Mouse (Mus musculus) kidney, postnatal 0 days (tissue): Measurements from ENCODE around the gene Col4a4. TPM values are rescaled to one million over a fixed set of nuclear protein-coding genes. Genes with fewer than 3 reads are reported as not detected.
A peak's percentile ranks its signal among the peaks of the same experiment; 100 is the strongest.

ENCODE experiments used
- ATAC-seq: fragments of 200-750 bp; cut with Nextera tagmentation; replicated peaks from 2 replicates; pipeline ENCODE4 v1.8.0; 2017; ENCODE audit warnings: low read depth, moderate number of reproducible peaks, moderate TSS enrichment, moderate library complexity; ENCODE audit not compliant: low FRiP score
- DNase-seq: peaks from one replicate; pipeline ENCODE4 v3.0.0-alpha.2; 2016; ENCODE audit warnings: low spot score
- H3K27ac ChIP-seq: fragments of 300-500 bp; sonication (generic); 2 replicates; pipeline ENCODE4 v1.5.1; 2014; ENCODE audit warnings: mild to moderate bottlenecking
- H3K27me3 ChIP-seq: fragments of 300-500 bp; sonication (generic); 2 replicates; pipeline ENCODE4 v1.6.1; 2014; ENCODE audit warnings: low read length, mixed read lengths; ENCODE audit not compliant: insufficient read depth
- H3K36me3 ChIP-seq: fragments of 300-500 bp; sonication (generic); 2 replicates; pipeline ENCODE4 v1.6.1; 2014; ENCODE audit warnings: low read length, mixed read lengths; ENCODE audit not compliant: insufficient read depth
- H3K4me1 ChIP-seq: fragments of 300-500 bp; sonication (generic); replicated peaks from 2 replicates; pipeline ENCODE4 v1.6.1; 2014; ENCODE audit warnings: antibody characterized with exemption, low read length, mixed read lengths; ENCODE audit not compliant: insufficient read depth
- H3K4me2 ChIP-seq: fragments of 300-500 bp; sonication (generic); 2 replicates; pipeline ENCODE4 v1.6.1; 2014; ENCODE audit warnings: mild to moderate bottlenecking, low read length, moderate library complexity, mixed read lengths
- H3K4me3 ChIP-seq: fragments of 300-500 bp; sonication (generic); replicated peaks from 2 replicates; pipeline ENCODE4 v1.5.1; 2014; ENCODE audit warnings: low read depth, low read length
- H3K9ac ChIP-seq: fragments of 300-500 bp; sonication (generic); 2 replicates; pipeline ENCODE4 v1.6.1; 2014; ENCODE audit warnings: low read depth, low read length
- H3K9me3 ChIP-seq: fragments of 300-500 bp; sonication (generic); replicated peaks from 2 replicates; pipeline ENCODE4 v1.6.1; 2016; ENCODE audit warnings: low read length, inconsistent platforms, mixed read lengths
- CTCF ChIP-seq: IDR thresholded peaks from 2 replicates; pipeline ENCODE4 v1.5.1; 2016; ENCODE audit warnings: antibody characterized with exemption, low read depth, mild to moderate bottlenecking, moderate library complexity
- WGBS: fragments of 180-500 bp; shearing (Covaris S2); extraction: QIAGEN DNeasy Blood & Tissue Kit; methylation state at CpG from one replicate; pipeline ENCODE4 v1.1.7; 2014; 5-methylcytosine and 5-hydroxymethylcytosine counted together
- polyA plus RNA-seq: library from polyadenylated mRNA; unstranded; fragments of >200 nt; fragmentation: Nextera tagmentation; extraction: Ambion mirVana; gene quantifications from 2 replicates; pipeline ENCODE4 v1.2.1, GENCODE M21; 2015

Gene Col4a4
- polyA plus RNA-seq, 1 experiment from 2014 or later: 20.3 TPM

DNA sequence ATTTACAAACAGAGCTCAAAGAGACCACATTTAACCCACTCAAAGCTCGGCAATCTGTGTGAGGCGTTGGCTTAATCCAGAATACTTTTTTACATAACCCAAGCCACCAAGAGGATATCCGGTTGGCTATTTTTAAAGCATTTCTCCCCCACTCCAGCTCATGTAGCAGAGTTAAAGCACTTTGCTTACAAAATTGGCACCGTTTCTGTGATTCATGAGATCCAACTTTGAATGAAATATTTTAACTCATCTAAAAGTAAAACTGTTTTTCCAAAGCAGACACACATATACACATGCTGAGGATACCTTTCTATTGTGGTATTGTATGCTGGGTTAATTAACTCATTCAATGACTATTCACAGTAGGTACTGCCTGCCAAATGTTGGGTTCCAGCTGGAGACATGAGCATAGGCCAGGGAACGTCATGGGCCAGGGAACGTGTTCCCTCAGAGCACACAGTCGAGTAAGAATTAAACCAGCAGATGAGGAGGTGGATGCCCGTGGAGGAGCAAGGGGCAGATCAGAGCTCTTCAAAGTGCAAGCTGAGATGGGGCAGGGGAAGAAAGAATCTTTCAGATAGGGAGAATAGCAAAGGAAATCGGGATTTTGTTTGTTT is 22.1 kb upstream of the Col4a4 start:
- WGBS: 52% methylated on average over 9 of the region's 9 CpGs
- DNase-seq: peak; percentile 46

DNA sequence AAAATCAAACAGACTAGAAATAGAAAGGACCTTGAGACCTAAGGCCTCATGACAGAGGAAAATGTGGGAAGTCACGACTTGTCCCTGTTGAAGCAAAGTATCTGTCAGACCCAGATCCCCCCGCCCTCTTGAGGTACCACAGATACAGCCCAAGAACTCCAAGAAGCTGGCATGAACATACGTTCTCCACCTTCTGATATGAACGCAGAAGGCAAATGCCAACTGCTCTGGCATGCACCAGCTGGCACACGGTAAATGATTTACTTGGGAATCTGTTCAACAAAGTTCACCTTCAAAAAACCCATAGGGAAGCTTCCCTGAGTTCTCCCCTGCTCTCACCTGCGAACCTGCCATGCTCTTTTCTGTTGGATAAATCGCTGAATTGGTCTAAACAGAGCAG is 19.2 kb upstream of the Col4a4 start:
- no peak overlapping the region for H3K4me2 ChIP-seq
- H3K9ac ChIP-seq: no peak overlapping the region
- no peak for TF ChIP-seq CTCF
- H3K36me3 ChIP-seq: no peaks in the 10 kb centered on the region
- WGBS: 69% methylated on average over 7 of the region's 7 CpGs
- no peak overlapping the region for H3K4me3 ChIP-seq
- peak overlapping the region; percentile 64 for H3K27ac ChIP-seq
- no peaks in the 10 kb centered on the region for H3K9me3 ChIP-seq
- no peak for DNase-seq
- no peaks in the 10 kb centered on the region for H3K27me3 ChIP-seq
- H3K4me1 ChIP-seq: no peaks in the 10 kb centered on the region
- no peak for ATAC-seq

More for the DNA sequence above, 22.1 kb upstream of the Col4a4 start:
- TF ChIP-seq CTCF: no peak
- H3K4me1 ChIP-seq: no peaks in the 10 kb centered on the region
- ATAC-seq: no peak
- no peak overlapping the region for H3K27ac ChIP-seq
- no peak overlapping the region for H3K4me2 ChIP-seq
- H3K9me3 ChIP-seq: no peaks in the 10 kb centered on the region
- no peaks in the 10 kb centered on the region for H3K36me3 ChIP-seq
- H3K4me3 ChIP-seq: no peak overlapping the region
- no peak overlapping the region for H3K9ac ChIP-seq
- no peaks in the 10 kb centered on the region for H3K27me3 ChIP-seq

DNA sequence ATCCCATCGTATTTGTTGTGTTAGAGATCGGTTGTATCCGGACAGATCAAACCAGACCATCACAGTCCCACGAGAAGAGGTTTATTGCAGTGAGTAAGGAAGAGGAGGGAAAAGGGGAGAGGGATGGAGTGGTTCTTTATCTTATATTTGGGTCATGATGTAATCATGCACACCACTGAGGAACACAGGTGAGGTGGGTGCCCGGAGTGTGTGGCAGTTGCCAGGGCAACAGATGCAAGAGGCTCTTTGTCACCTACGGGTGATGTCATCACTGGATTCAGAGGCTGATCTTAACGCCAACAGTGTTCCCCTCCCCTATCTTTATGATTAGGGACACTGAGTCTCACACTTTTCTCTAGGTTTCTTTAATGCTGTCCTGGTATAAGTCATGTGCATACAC is 18.7 kb upstream of the Col4a4 start:
- Histone ChIP-seq H3K36me3 (no peaks in the 10 kb centered on the region), H3K4me2 (no peak overlapping the region), H3K9me3 (no peaks in the 10 kb centered on the region), H3K9ac (no peak overlapping the region), H3K4me3 (no peak overlapping the region), H3K4me1 (no peaks in the 10 kb centered on the region), H3K27ac (peak overlapping the region; percentile 64; the same call in 1 of the 2 replicates), H3K27me3 (no peaks in the 10 kb centered on the region)
- TF ChIP-seq CTCF: no peak
- ATAC-seq: no peak
- 88% methylated on average over 7 of the region's 7 CpGs for WGBS
- DNase-seq: no peak

DNA sequence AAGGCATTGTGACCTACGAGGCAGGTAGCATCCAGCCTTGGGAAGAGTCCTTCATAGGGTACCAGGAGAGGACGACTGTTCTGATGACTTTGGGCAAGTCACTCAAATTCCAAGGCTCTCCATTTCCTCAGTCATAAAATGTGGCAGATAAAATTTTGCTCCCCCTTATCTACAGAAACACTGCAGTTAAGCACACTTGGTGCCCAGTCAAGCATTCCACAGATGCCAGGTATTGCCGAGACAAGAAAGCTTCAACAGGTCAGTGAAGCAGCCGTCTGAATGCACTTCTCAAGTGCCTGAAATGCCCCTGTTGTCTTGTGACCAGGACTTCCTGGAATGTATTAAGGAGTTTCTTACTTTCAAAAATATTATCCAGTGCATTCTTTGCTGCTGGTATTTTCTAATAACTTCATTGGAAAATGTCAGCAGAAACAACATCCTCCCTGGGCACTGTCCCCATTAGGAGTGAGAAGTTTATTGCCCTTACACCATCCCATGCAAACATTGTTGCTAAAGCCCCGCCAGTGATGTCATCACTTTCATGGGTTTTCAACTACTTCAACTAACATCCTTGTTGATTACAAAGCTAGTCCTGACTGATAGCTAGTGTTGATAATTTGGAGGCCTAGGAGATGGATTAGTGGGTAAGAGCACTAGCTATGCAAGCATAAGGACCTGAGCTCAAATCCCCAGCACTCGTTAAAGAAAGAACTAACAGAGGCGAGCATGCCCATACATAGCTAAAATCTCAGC is 16.7 kb upstream of the Col4a4 start:
- H3K36me3 ChIP-seq: no peaks in the 10 kb centered on the region
- H3K27me3 ChIP-seq: no peaks in the 10 kb centered on the region
- H3K9me3 ChIP-seq: no peaks in the 10 kb centered on the region
- TF ChIP-seq CTCF: no peak
- ATAC-seq (0 out of 2 replicates have a peak, but pooled peaks have one; percentile 25), DNase-seq (no peak)
- no peaks in the 10 kb centered on the region for H3K4me1 ChIP-seq
- no peak overlapping the region for H3K4me2 ChIP-seq
- H3K27ac ChIP-seq: peak overlapping the region; percentile 36; the same call in 1 of the 2 replicates
- 60% methylated on average over 7 of the region's 7 CpGs for WGBS
- H3K9ac ChIP-seq: no peak overlapping the region
- no peak overlapping the region for H3K4me3 ChIP-seq

DNA sequence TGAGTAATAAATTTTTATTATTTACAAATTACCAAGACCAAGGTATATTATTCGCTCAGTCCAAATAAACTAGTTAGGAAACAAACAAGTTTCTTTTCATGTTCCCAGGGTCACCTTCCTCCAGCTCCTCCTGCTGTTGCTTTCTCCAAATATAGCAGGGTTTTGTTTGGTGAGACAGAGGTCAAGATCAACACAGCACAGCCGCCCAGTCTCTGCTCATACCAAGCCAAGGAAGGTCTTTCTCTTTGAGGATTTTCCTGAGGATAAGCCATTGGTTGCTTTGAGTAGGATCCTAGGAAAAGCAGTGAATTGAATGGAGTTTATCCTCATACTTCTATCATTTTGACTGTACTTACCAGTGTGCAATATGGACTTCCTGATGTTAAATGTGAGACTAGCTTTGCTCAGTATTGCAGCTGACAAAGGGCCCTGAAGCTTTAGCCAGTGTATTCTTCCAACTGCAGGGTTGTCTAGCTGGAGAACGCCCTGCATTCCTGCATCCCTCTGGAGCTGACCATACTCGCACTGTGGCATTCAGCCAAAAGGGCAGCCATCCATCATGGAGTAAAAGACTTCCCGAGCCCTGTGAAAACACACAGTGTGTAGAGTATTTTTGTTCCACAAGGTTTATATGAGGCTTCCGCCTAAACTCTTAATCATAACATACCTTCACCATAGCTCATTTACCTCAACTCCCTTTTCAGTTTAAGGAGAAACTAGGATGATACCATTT is 10.4 kb upstream of the Col4a4 start:
- 20% methylated on average over 6 of the region's 6 CpGs for WGBS
- no peak overlapping the region for H3K4me3 ChIP-seq
- no peak overlapping the region for H3K4me2 ChIP-seq
- peak overlapping the region; percentile 83 for H3K27ac ChIP-seq
- no peak overlapping the region for H3K9ac ChIP-seq
- no peaks in the 10 kb centered on the region; the same call in 1 of the 2 replicates for H3K4me1 ChIP-seq
- H3K36me3 ChIP-seq: no peaks in the 10 kb centered on the region
- no peaks in the 10 kb centered on the region for H3K27me3 ChIP-seq
- DNase-seq: peak; percentile 91
- no peak for TF ChIP-seq CTCF
- no peaks in the 10 kb centered on the region for H3K9me3 ChIP-seq
- no peak; the same call in 1 of the 2 replicates for ATAC-seq

DNA sequence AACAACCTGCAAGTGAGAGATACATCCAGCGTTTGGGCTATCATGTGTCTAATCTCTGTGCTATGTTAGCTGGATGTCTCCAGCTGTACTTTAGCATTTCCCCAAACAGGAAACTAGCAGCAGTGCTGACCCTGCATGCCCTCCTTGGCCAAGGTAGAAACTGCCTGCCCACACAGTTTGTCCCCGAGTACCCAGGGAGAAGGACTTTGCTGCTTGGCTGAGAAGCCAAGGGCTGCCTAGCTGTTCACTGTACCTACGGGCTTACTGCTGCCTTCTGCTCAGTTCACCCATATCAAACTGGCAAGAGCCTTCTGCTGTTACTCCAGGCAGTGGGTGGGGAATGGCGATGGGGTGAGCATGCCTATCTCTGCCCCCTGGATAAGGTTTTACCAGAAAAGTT is 3.6 kb upstream of the Col4a4 start:
- H3K4me1 ChIP-seq: peaks cover 8% of the 10 kb centered on the region
- no peak overlapping the region for H3K4me2 ChIP-seq
- H3K4me3 ChIP-seq: no peak overlapping the region
- no peak for DNase-seq
- H3K27me3 ChIP-seq: no peaks in the 10 kb centered on the region
- H3K9me3 ChIP-seq: no peaks in the 10 kb centered on the region
- no peaks in the 10 kb centered on the region for H3K36me3 ChIP-seq
- no peak for TF ChIP-seq CTCF
- no peak overlapping the region for H3K9ac ChIP-seq
- WGBS: 54% methylated on average over 4 of the region's 4 CpGs
- 0 out of 2 replicates have a peak, but pooled peaks have one; percentile 37 for ATAC-seq
- H3K27ac ChIP-seq: peak overlapping the region; percentile 19; the same call in 1 of the 2 replicates
